Mouse (Mus musculus) cerebellum, adult 2 months (tissue): ENCODE results near the gene Rgs8.

ENCODE experiments used
- CTCF ChIP-seq: fragments of 200-500 bp; IDR thresholded peaks from 2 replicates; pipeline ENCODE4 v1.5.1; 2011; ENCODE audit warnings: low read depth, mild to moderate bottlenecking, control low read depth, low read length, moderate library complexity, borderline replicate concordance; ENCODE audit not compliant: insufficient read depth
- POLR2A ChIP-seq: fragments of 200-500 bp; IDR thresholded peaks from 2 replicates; pipeline ENCODE4 v1.6.1; 2011; ENCODE audit warnings: low read length, control low read depth, borderline replicate concordance; ENCODE audit not compliant: insufficient read depth

- TF ChIP-seq POLR2A (no peak), CTCF (no peak)
Observed at GRCm38 (mm10) chr1:153696541-153696940, 43.7 kb downstream of the Rgs8 start.
